Mouse (Mus musculus) bone marrow, adult 2 months (tissue): ENCODE results near the gene Caskin2. TPM values are rescaled to one million over a fixed set of nuclear protein-coding genes. Genes with fewer than 3 reads are reported as not detected.

Experiments
- H3K27ac ChIP-seq: fragments of 200-500 bp; 2 replicates; pipeline ENCODE4 v1.5.1; 2012; ENCODE audit warnings: low read depth, mild to moderate bottlenecking, control low read depth, inconsistent platforms, low read length; ENCODE audit not compliant: control insufficient read depth, poor library complexity, insufficient read depth
- H3K4me1 ChIP-seq: fragments of 200-500 bp; 2 replicates; pipeline ENCODE4 v1.6.1; 2011; ENCODE audit warnings: low read length; ENCODE audit not compliant: control insufficient read depth, insufficient read depth
- H3K4me3 ChIP-seq: fragments of 200-500 bp; replicated peaks from 2 replicates; pipeline ENCODE3; 2011; ENCODE audit warnings: mild to moderate bottlenecking, low read depth, low read length, control low read depth; ENCODE audit not compliant: control insufficient read depth
- CTCF ChIP-seq: fragments of 200-500 bp; IDR thresholded peaks from 2 replicates; pipeline ENCODE4 v1.5.1; 2011; ENCODE audit warnings: low read length, control low read depth; ENCODE audit not compliant: control insufficient read depth, insufficient read depth
- POLR2A ChIP-seq: fragments of 200-500 bp; IDR thresholded peaks from 2 replicates; pipeline ENCODE4 v1.6.1; 2011; ENCODE audit warnings: low read depth, mild to moderate bottlenecking, control low read depth, low read length, borderline replicate concordance; ENCODE audit not compliant: control insufficient read depth
- WGBS: fragments of 180-500 bp; shearing (Covaris S2); methylation state at CpG from one replicate; pipeline ENCODE4 v1.1.7; 2018; 5-methylcytosine and 5-hydroxymethylcytosine counted together
- polyA plus RNA-seq: library from polyadenylated mRNA; stranded (reverse); fragments of >200 nt; gene quantifications from 2 replicates; pipeline ENCODE4 v1.2.4, GENCODE M21; 2011; ENCODE audit warnings: low replicate concordance; ENCODE audit not compliant: missing spikeins, insufficient read depth, insufficient read length

The Caskin2 gene
- polyA plus RNA-seq, 1 experiment, result 6.7 TPM

DNA sequence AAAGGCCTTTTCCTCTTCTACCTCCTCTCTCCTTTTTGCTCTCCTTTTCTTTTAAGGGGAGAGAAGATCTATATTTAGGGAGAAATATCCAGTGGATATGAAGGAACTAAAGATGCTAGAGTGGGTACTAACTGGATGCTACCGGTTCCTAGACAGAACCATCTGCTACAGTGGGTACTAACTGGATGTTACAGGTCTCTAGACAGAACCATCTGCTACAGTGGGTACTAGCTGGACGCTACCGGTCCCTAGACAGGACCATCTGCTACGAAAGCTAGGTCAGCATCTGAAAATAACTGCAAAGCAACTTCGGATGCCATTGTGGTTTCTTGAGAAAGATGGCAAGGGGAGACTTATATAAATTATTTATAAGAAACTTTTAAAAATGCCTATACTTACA lies 63.6 kb downstream of the Caskin2 start:
- TF ChIP-seq POLR2A (no peak), CTCF (no peak)
- H3K27ac ChIP-seq, result no peak overlapping the region
- WGBS, result 87% methylated on average over 5 of the region's 5 CpGs
- no peaks in the 10 kb centered on the region; the same call in 1 of the 2 replicates for H3K4me1 ChIP-seq
- no peak overlapping the region for H3K4me3 ChIP-seq

Other genes starting within 250 kb of the Caskin2 start
- 111 and 163 TPM in 2 replicates for gene Nup85, start 249.2 kb downstream of the Caskin2 start, polyA plus RNA-seq
- gene Mrps7, start 209.7 kb downstream of the Caskin2 start, polyA plus RNA-seq, result 19.3 and 26.7 TPM in 2 replicates
- gene Gga3, start 209.6 kb downstream of the Caskin2 start, polyA plus RNA-seq, result 41.5 and 69.6 TPM in 2 replicates
- gene Mif4gd, start 200.7 kb downstream of the Caskin2 start, polyA plus RNA-seq, result 65.8 and 86.0 TPM in 2 replicates
- gene Slc25a19, start 185.3 kb downstream of the Caskin2 start, polyA plus RNA-seq, result 9.3 and 23.0 TPM in 2 replicates
- 35.9 and 53.6 TPM in 2 replicates for gene Grb2, start 105.0 kb downstream of the Caskin2 start, polyA plus RNA-seq
- gene Tmem94, start 48.2 kb downstream of the Caskin2 start, polyA plus RNA-seq, result 12.0 and 25.5 TPM in 2 replicates
- 10.3 and 11.6 TPM in 2 replicates for gene Tsen54, start 1.1 kb upstream of the Caskin2 start, polyA plus RNA-seq
- 2.2 and 13.7 TPM in 2 replicates for gene Llgl2, start 10.4 kb upstream of the Caskin2 start, polyA plus RNA-seq
- gene Myo15b, start 44.8 kb upstream of the Caskin2 start, polyA plus RNA-seq, result 0.57 TPM in 1 of 2 replicates, not detected in the other
- gene Smim5, start 86.3 kb upstream of the Caskin2 start, polyA plus RNA-seq, result 44.8 and 74.9 TPM in 2 replicates
- gene Smim6, start 98.4 kb upstream of the Caskin2 start, polyA plus RNA-seq, result 4.4 and 13.1 TPM in 2 replicates
- gene Sap30bp, start 119.6 kb upstream of the Caskin2 start, polyA plus RNA-seq, result 12.8 and 21.7 TPM in 2 replicates
- gene Recql5, start 119.8 kb upstream of the Caskin2 start, polyA plus RNA-seq, result 17.4 and 40.9 TPM in 2 replicates
- 0.47 and 1.7 TPM in 2 replicates for gene Itgb4, start 161.1 kb upstream of the Caskin2 start, polyA plus RNA-seq
- 16.7 and 27.0 TPM in 2 replicates for gene Galk1, start 199.1 kb upstream of the Caskin2 start, polyA plus RNA-seq
- 386 and 402 TPM in 2 replicates for gene H3f3b, start 214.3 kb upstream of the Caskin2 start, polyA plus RNA-seq
- gene Unk, start 216.7 kb upstream of the Caskin2 start, polyA plus RNA-seq, result 11.8 and 43.0 TPM in 2 replicates